Mouse (Mus musculus): ENCODE results near the gene Krtap13. TPM values are rescaled to one million over a fixed set of nuclear protein-coding genes. Genes with fewer than 3 reads are reported as not detected.
"Not testable (repeated sequence)": the region's sequence is repeated elsewhere in the genome, so short reads cannot be mapped to it uniquely, and the experiment has no call there.

The Krtap13 gene
- polyA plus RNA-seq (2014; fragmentation: Nextera tagmentation; extraction: Ambion mirVana), result not detected in 2 replicates

GRCm38 (mm10) chr16:88751535-88751934 lies at the start of gene Krtap13:
Krtap13 (minus strand) TSS chr16:88751635.
- H3K4me3 ChIP-seq (ENCODE audit: low read depth, low read length); H3K9ac ChIP-seq (ENCODE audit: low read depth, low read length); ATAC-seq (replicated peaks; ENCODE audit: low FRiP score); H3K27me3 ChIP-seq (replicated peaks; ENCODE audit: control insufficient read depth, insufficient read depth, low read length); H3K9me3 ChIP-seq (ENCODE audit: control insufficient read depth, low read length); H3K4me1 ChIP-seq (replicated peaks; ENCODE audit: control insufficient read depth, insufficient read depth, low read length); H3K4me2 ChIP-seq; H3K36me3 ChIP-seq (ENCODE audit: control insufficient read depth, insufficient read depth, low read length); H3K27ac ChIP-seq (ENCODE audit: low read depth, low read length); DNase-seq (ENCODE audit: low spot score): not testable (repeated sequence)
- 82% methylated on average over 3 of the region's 3 CpGs for WGBS

GRCm38 (mm10) chr16:88786786-88787185 lies 35.4 kb upstream of the Krtap13 start:
- H3K4me1 ChIP-seq (replicated peaks; ENCODE audit: control insufficient read depth, insufficient read depth, low read length), result no peaks in the 10 kb centered on the region
- DNase-seq (ENCODE audit: low spot score) (no peak), ATAC-seq (replicated peaks; ENCODE audit: low FRiP score) (no peak)
- H3K27me3 ChIP-seq (replicated peaks; ENCODE audit: control insufficient read depth, insufficient read depth, low read length), result no peaks in the 10 kb centered on the region
- H3K4me2 ChIP-seq, result no peak overlapping the region
- no peaks in the 10 kb centered on the region for H3K36me3 ChIP-seq (ENCODE audit: control insufficient read depth, insufficient read depth, low read length)
- H3K27ac ChIP-seq (ENCODE audit: low read depth, low read length), result no peak overlapping the region
- no peak overlapping the region for H3K4me3 ChIP-seq (ENCODE audit: low read depth, low read length)
- 77% methylated on average over 2 of the region's 2 CpGs for WGBS
- no peak overlapping the region for H3K9ac ChIP-seq (ENCODE audit: low read depth, low read length)
- H3K9me3 ChIP-seq (ENCODE audit: control insufficient read depth, low read length), result no peaks in the 10 kb centered on the region

- Histone ChIP-seq H3K9ac (ENCODE audit: low read depth, low read length) (no peak within 1 kb of the TSS), H3K36me3 (ENCODE audit: control insufficient read depth, insufficient read depth, low read length) (no peaks in the 10 kb centered on the region), H3K4me2 (no peak within 1 kb of the TSS), H3K4me1 (replicated peaks; ENCODE audit: control insufficient read depth, insufficient read depth, low read length) (no peaks in the 10 kb centered on the region), H3K27me3 (replicated peaks; ENCODE audit: control insufficient read depth, insufficient read depth, low read length) (no peaks in the 10 kb centered on the region), H3K4me3 (ENCODE audit: low read depth, low read length) (no peak within 1 kb of the TSS), H3K27ac (ENCODE audit: low read depth, low read length) (no peak within 1 kb of the TSS), H3K9me3 (ENCODE audit: control insufficient read depth, low read length) (no peaks in the 10 kb centered on the region)
- WGBS, result 81% methylated on average over 5 of the region's 6 CpGs
- ATAC-seq (replicated peaks; ENCODE audit: low FRiP score) (no peak), DNase-seq (ENCODE audit: low spot score) (no peak)
Measured at GRCm38 (mm10) chr16:88777596-88777995, 26.2 kb upstream of the Krtap13 start, which contains the start of gene Gm5965. Gm5965 (plus strand) TSS chr16:88777896.

- Histone ChIP-seq H3K27ac (ENCODE audit: low read depth, low read length) (no peak within 1 kb of the TSS), H3K4me1 (replicated peaks; ENCODE audit: control insufficient read depth, insufficient read depth, low read length) (no peaks in the 10 kb centered on the region), H3K4me3 (ENCODE audit: low read depth, low read length) (no peak within 1 kb of the TSS), H3K27me3 (replicated peaks; ENCODE audit: control insufficient read depth, insufficient read depth, low read length) (no peaks in the 10 kb centered on the region), H3K9ac (ENCODE audit: low read depth, low read length) (no peak within 1 kb of the TSS), H3K4me2 (no peak within 1 kb of the TSS), H3K9me3 (ENCODE audit: control insufficient read depth, low read length) (no peaks in the 10 kb centered on the region), H3K36me3 (ENCODE audit: control insufficient read depth, insufficient read depth, low read length) (no peaks in the 10 kb centered on the region)
- DNase-seq (ENCODE audit: low spot score) (no peak), ATAC-seq (replicated peaks; ENCODE audit: low FRiP score) (no peak)
- WGBS, result 76% methylated on average over 2 of the region's 2 CpGs
Measured at GRCm38 (mm10) chr16:88774106-88774505, 22.7 kb upstream of the Krtap13 start, which contains the start of gene 2310057N15Rik. 2310057N15Rik (minus strand) TSS chr16:88774206.

GRCm38 (mm10) chr16:88758547-88758946 lies 7.1 kb upstream of the Krtap13 start, which contains the start of gene 2310034C09Rik:
2310034C09Rik (plus strand) TSS chr16:88758847.
- H3K4me3 ChIP-seq (ENCODE audit: low read depth, low read length); DNase-seq (ENCODE audit: low spot score); H3K9ac ChIP-seq (ENCODE audit: low read depth, low read length); H3K27ac ChIP-seq (ENCODE audit: low read depth, low read length); H3K4me1 ChIP-seq (replicated peaks; ENCODE audit: control insufficient read depth, insufficient read depth, low read length); H3K4me2 ChIP-seq; H3K9me3 ChIP-seq (ENCODE audit: control insufficient read depth, low read length); H3K27me3 ChIP-seq (replicated peaks; ENCODE audit: control insufficient read depth, insufficient read depth, low read length); ATAC-seq (replicated peaks; ENCODE audit: low FRiP score); H3K36me3 ChIP-seq (ENCODE audit: control insufficient read depth, insufficient read depth, low read length): not testable (repeated sequence)
- WGBS, result 85% methylated on average over 3 of the region's 3 CpGs

- 76% methylated on average over 4 of the region's 4 CpGs for WGBS
- Histone ChIP-seq H3K4me3 (ENCODE audit: low read depth, low read length) (no peak overlapping the region), H3K36me3 (ENCODE audit: control insufficient read depth, insufficient read depth, low read length) (no peaks in the 10 kb centered on the region), H3K9ac (ENCODE audit: low read depth, low read length) (no peak overlapping the region), H3K27ac (ENCODE audit: low read depth, low read length) (no peak overlapping the region), H3K4me1 (replicated peaks; ENCODE audit: control insufficient read depth, insufficient read depth, low read length) (no peaks in the 10 kb centered on the region), H3K4me2 (no peak overlapping the region), H3K9me3 (ENCODE audit: control insufficient read depth, low read length) (no peaks in the 10 kb centered on the region), H3K27me3 (replicated peaks; ENCODE audit: control insufficient read depth, insufficient read depth, low read length) (no peaks in the 10 kb centered on the region)
- ATAC-seq (replicated peaks; ENCODE audit: low FRiP score), result no peak
- DNase-seq (ENCODE audit: low spot score), result no peak
Measured at GRCm38 (mm10) chr16:88747943-88748342, 3.5 kb downstream of the Krtap13 start.

- H3K4me2 ChIP-seq, result no peak overlapping the region
- no peak overlapping the region for H3K4me3 ChIP-seq (ENCODE audit: low read depth, low read length)
- ATAC-seq (replicated peaks; ENCODE audit: low FRiP score), result no peak
- H3K27me3 ChIP-seq (replicated peaks; ENCODE audit: control insufficient read depth, insufficient read depth, low read length), result no peaks in the 10 kb centered on the region
- H3K36me3 ChIP-seq (ENCODE audit: control insufficient read depth, insufficient read depth, low read length), result no peaks in the 10 kb centered on the region
- H3K9me3 ChIP-seq (ENCODE audit: control insufficient read depth, low read length), result no peaks in the 10 kb centered on the region
- no peaks in the 10 kb centered on the region for H3K4me1 ChIP-seq (replicated peaks; ENCODE audit: control insufficient read depth, insufficient read depth, low read length)
- H3K9ac ChIP-seq (ENCODE audit: low read depth, low read length), result no peak overlapping the region
- no peak overlapping the region for H3K27ac ChIP-seq (ENCODE audit: low read depth, low read length)
- WGBS, result 72% methylated on average over 4 of the region's 4 CpGs
- DNase-seq (ENCODE audit: low spot score), result no peak
Measured at GRCm38 (mm10) chr16:88744750-88745340, 6.6 kb downstream of the Krtap13 start.

- no peaks in the 10 kb centered on the region for H3K4me1 ChIP-seq (replicated peaks; ENCODE audit: control insufficient read depth, insufficient read depth, low read length)
- 62% methylated on average over 2 of the region's 2 CpGs for WGBS
- H3K27me3 ChIP-seq (replicated peaks; ENCODE audit: control insufficient read depth, insufficient read depth, low read length), result no peaks in the 10 kb centered on the region
- H3K4me2 ChIP-seq, result no peak overlapping the region
- no peak overlapping the region for H3K4me3 ChIP-seq (ENCODE audit: low read depth, low read length)
- DNase-seq (ENCODE audit: low spot score) (no peak), ATAC-seq (replicated peaks; ENCODE audit: low FRiP score) (no peak)
- no peak overlapping the region for H3K27ac ChIP-seq (ENCODE audit: low read depth, low read length)
- no peak overlapping the region for H3K9ac ChIP-seq (ENCODE audit: low read depth, low read length)
- no peaks in the 10 kb centered on the region for H3K36me3 ChIP-seq (ENCODE audit: control insufficient read depth, insufficient read depth, low read length)
- no peaks in the 10 kb centered on the region for H3K9me3 ChIP-seq (ENCODE audit: control insufficient read depth, low read length)
Measured at GRCm38 (mm10) chr16:88735391-88735790, 16.0 kb downstream of the Krtap13 start.

- Histone ChIP-seq H3K9ac (ENCODE audit: low read depth, low read length) (no peak within 1 kb of the TSS), H3K9me3 (ENCODE audit: control insufficient read depth, low read length) (no peaks in the 10 kb centered on the region), H3K4me2 (no peak within 1 kb of the TSS), H3K36me3 (ENCODE audit: control insufficient read depth, insufficient read depth, low read length) (no peaks in the 10 kb centered on the region), H3K27me3 (replicated peaks; ENCODE audit: control insufficient read depth, insufficient read depth, low read length) (no peaks in the 10 kb centered on the region), H3K4me1 (replicated peaks; ENCODE audit: control insufficient read depth, insufficient read depth, low read length) (no peaks in the 10 kb centered on the region), H3K27ac (ENCODE audit: low read depth, low read length) (no peak within 1 kb of the TSS), H3K4me3 (ENCODE audit: low read depth, low read length) (no peak within 1 kb of the TSS)
- DNase-seq (ENCODE audit: low spot score), result no peak
- 68% methylated on average over 4 of the region's 4 CpGs for WGBS
- no peak for ATAC-seq (replicated peaks; ENCODE audit: low FRiP score)
Measured at GRCm38 (mm10) chr16:88728812-88729275, 22.6 kb downstream of the Krtap13 start, which contains the start of gene Krtap13-1. Krtap13-1 (plus strand) TSS chr16:88728862.

Data from liver, embryonic 11.5 days (tissue).